Mouse (Mus musculus) lung, embryonic 14.5 days (tissue): Measurements from ENCODE around the gene Gnas. TPM values are rescaled to one million over a fixed set of nuclear protein-coding genes. Genes with fewer than 3 reads are reported as not detected.

Source experiments
- ATAC-seq: fragments of 200-750 bp; cut with Nextera tagmentation; 2 replicates; pipeline ENCODE4 v1.8.0; 2017; ENCODE audit warnings: mild to moderate bottlenecking, moderate TSS enrichment, moderate library complexity; ENCODE audit not compliant: insufficient read depth
- DNase-seq: peaks from one replicate; pipeline ENCODE4 v3.0.0-alpha.2; 2015
- H3K27ac ChIP-seq: fragments of 300-500 bp; sonication (generic); 2 replicates; pipeline ENCODE4 v1.5.1; 2014; ENCODE audit warnings: low read depth, mild to moderate bottlenecking, moderate library complexity
- H3K27me3 ChIP-seq: fragments of 300-500 bp; sonication (generic); 2 replicates; pipeline ENCODE4 v1.6.1; 2014; ENCODE audit warnings: low read length, control low read depth; ENCODE audit not compliant: insufficient read depth
- H3K36me3 ChIP-seq: fragments of 300-500 bp; sonication (generic); 2 replicates; pipeline ENCODE4 v1.6.1; 2014; ENCODE audit warnings: control low read depth; ENCODE audit not compliant: insufficient read depth
- H3K4me1 ChIP-seq: fragments of 300-500 bp; sonication (generic); 2 replicates; pipeline ENCODE4 v1.6.1; 2014; ENCODE audit warnings: antibody characterized with exemption, control low read depth; ENCODE audit not compliant: insufficient read depth
- H3K4me2 ChIP-seq: fragments of 300-500 bp; sonication (generic); 2 replicates; pipeline ENCODE4 v1.6.1; 2014; ENCODE audit warnings: mild to moderate bottlenecking
- H3K4me3 ChIP-seq: fragments of 300-500 bp; sonication (generic); 2 replicates; pipeline ENCODE4 v1.5.1; 2014; ENCODE audit warnings: low read depth, low read length
- H3K9ac ChIP-seq: fragments of 300-500 bp; sonication (generic); 2 replicates; pipeline ENCODE4 v1.6.1; 2014
- H3K9me3 ChIP-seq: fragments of 300-500 bp; sonication (generic); 2 replicates; pipeline ENCODE4 v1.6.1; 2016; ENCODE audit warnings: low read depth, low read length, control low read depth
- CTCF ChIP-seq: IDR thresholded peaks from 2 replicates; pipeline ENCODE4 v1.5.1; 2016; ENCODE audit warnings: antibody characterized with exemption, low read depth
- WGBS: fragments of 180-500 bp; shearing (Covaris S2); extraction: QIAGEN DNeasy Blood & Tissue Kit; methylation state at CpG from one replicate; pipeline ENCODE4 v1.1.7; 2014; 5-methylcytosine and 5-hydroxymethylcytosine counted together
- polyA plus RNA-seq: library from polyadenylated mRNA; unstranded; fragments of >200 nt; fragmentation: Nextera tagmentation; extraction: Ambion mirVana; gene quantifications from 2 replicates; pipeline ENCODE4 v1.2.1, GENCODE M21; 2014

Gene Gnas
- polyA plus RNA-seq, 1 experiment from 2014 or later: 2,011 TPM

DNA sequence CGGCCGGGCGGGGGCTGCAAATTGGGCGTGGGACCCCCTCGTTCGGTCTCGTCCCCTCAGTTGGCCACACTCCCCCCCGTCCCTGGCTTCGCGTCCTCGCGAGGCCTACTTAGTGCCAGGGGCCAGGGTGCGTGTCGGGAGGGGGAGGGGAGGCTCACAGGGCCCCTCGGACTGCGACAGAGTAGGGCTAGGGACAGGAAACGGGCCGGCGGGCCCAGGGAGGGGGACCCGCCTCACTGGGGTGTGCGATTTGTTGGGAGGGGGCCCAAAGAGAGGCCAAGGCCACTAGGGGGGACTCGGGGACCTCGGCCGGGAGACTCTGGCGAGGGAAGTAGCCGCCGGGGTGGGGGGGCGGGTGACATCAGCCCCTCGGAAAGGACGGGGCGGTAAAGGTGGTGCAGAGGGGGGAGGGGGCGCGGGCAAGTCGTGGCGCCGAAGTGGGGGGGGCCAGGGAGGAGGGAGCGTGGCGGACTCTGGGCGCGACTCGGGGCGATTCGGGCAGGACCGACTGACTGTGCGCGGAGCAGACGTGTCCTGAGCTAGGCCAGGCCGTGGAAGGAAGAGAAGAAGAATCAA lies 46.6 kb downstream of the Gnas start:
- peaks cover 11% of the 10 kb centered on the region for H3K4me1 ChIP-seq
- H3K36me3 ChIP-seq: peaks cover 17% of the 10 kb centered on the region
- peaks cover 12% of the 10 kb centered on the region; the same call in 1 of the 2 replicates for H3K9me3 ChIP-seq
- 2% methylated on average over 47 of the region's 48 CpGs for WGBS
- H3K4me2 ChIP-seq: peak overlapping the region; percentile 76
- peak; percentile 45 for TF ChIP-seq CTCF
- ATAC-seq (peak; percentile 63), DNase-seq (peak; percentile 74)
- H3K27me3 ChIP-seq: no peaks in the 10 kb centered on the region
- peak overlapping the region; percentile 100 for H3K27ac ChIP-seq
- peak overlapping the region; percentile 96 for H3K4me3 ChIP-seq
- H3K9ac ChIP-seq: peak overlapping the region; percentile 99

DNA sequence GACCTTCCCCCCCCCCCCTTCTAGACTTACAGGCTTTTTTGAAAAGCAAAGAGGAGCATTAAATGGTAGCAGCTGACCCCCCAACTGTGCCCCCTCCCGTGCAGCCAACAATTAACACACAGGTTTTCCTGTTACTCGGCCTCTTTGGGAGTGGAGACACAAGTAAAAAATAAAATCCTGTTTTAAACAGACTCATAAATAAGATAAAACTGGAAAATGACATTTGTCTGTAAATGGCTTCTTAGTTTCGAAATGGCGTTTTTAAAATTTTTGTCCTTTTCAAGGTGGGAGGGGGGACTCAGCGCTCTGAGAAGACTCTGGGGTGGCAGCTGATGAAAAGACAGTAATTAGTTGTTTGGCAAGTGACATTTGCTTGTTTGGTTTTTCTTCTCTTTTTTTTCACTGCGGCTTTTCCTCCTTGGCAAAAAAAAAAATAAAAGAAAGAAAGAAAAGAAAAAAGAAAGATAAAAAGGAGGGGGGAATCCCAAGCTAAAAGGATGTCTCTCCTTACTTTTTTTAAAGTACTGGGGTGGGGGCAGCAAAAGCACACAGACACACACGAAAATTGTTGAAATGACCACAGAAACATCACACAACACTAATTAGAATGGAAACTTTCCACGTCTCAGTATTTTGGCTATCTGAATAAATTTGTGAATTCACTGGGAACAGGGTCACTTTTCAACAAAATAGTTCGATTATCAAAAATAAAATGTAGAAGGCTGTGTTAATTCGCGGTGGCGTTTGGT lies 47.3 kb downstream of the Gnas start:
- ATAC-seq (no peak), DNase-seq (peak; percentile 70)
- H3K36me3 ChIP-seq: peaks cover 24% of the 10 kb centered on the region
- peak overlapping the region; percentile 100 for H3K27ac ChIP-seq
- H3K27me3 ChIP-seq: no peaks in the 10 kb centered on the region
- H3K9me3 ChIP-seq: peaks cover 12% of the 10 kb centered on the region; the same call in 1 of the 2 replicates
- H3K4me1 ChIP-seq: peaks cover 11% of the 10 kb centered on the region
- peak overlapping the region; percentile 99 for H3K9ac ChIP-seq
- WGBS: 11% methylated on average over 12 of the region's 12 CpGs
- TF ChIP-seq CTCF: no peak
- peak overlapping the region; percentile 96 for H3K4me3 ChIP-seq
- peak overlapping the region; percentile 76 for H3K4me2 ChIP-seq

DNA sequence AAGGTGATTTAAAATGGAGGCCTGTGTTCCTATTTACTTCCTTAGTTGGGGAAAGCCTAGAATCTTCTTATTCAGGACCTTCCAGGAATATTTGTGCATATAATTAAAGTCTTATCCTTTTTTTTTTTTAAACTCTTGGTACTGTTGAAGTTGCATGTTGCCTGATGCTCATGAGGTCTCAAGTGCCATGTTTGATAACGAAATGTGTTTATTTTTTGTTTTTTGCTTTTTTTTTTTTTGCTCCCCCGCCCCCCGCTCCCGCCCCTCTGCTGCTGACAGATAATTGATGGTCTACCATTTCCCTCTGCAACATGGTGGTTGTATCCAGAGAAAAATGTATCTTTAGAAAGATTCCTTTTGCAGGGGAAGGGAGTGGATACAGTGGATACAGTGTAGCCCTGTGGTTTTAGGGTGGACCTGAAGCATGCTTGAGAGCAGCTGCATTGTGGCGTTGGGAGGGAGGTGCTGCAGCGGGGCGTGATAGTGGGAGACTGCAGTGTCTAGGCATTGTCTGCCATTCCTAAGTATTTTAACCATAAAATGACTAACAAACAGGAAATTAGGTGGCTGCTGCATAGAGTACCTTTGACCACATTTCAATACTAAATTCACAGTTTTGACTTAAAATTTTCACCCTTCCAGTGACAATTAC lies 49.2 kb downstream of the Gnas start:
- no peak for TF ChIP-seq CTCF
- Histone ChIP-seq H3K9ac (no peak overlapping the region; the same call in 1 of the 2 replicates), H3K4me2 (peak overlapping the region; percentile 76), H3K27ac (no peak overlapping the region), H3K36me3 (peaks cover 34% of the 10 kb centered on the region), H3K9me3 (peaks cover 5% of the 10 kb centered on the region; the same call in 1 of the 2 replicates), H3K27me3 (no peaks in the 10 kb centered on the region), H3K4me1 (peaks cover 14% of the 10 kb centered on the region), H3K4me3 (peak overlapping the region; percentile 96; the same call in 1 of the 2 replicates)
- 20% methylated on average over 7 of the region's 7 CpGs for WGBS
- ATAC-seq (no peak), DNase-seq (no peak)

- H3K9me3 ChIP-seq: no peaks in the 10 kb centered on the region
- H3K27me3 ChIP-seq: no peaks in the 10 kb centered on the region
- H3K4me2 ChIP-seq: peak overlapping the region; percentile 76
- peaks cover 38% of the 10 kb centered on the region for H3K36me3 ChIP-seq
- 61% methylated on average over 10 of the region's 10 CpGs for WGBS
- no peak overlapping the region for H3K27ac ChIP-seq
- H3K9ac ChIP-seq: 0 out of 2 replicates have a peak overlapping the region, but pooled peaks have one; percentile 21
- peaks cover 14% of the 10 kb centered on the region for H3K4me1 ChIP-seq
- no peak overlapping the region for H3K4me3 ChIP-seq
- TF ChIP-seq CTCF: no peak
- no peak for DNase-seq
- no peak for ATAC-seq
Measured at GRCm38 (mm10) chr2:174334415-174334814, 50.3 kb downstream of the Gnas start.

DNA sequence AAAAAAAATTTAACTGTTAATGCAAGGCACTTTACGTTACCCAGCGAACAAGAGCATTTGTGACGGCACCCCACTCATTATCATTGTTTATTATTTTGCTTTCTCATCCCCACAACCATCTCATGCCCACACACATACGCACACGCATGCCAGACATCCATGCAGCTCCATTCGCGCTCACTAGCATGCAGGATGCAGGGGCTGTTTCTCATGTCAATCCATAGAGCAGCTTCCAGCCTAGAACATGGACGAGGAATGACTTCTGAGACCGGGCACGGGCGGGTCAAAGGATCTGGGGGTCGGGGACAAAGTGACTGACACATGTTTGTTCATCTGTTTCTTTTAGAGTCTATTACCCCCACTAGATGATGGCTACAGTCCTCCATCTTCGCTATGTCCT lies 53.2 kb downstream of the Gnas start:
- ATAC-seq: no peak
- WGBS: 73% methylated on average over 13 of the region's 13 CpGs
- Histone ChIP-seq H3K27me3 (no peaks in the 10 kb centered on the region), H3K36me3 (peaks cover 52% of the 10 kb centered on the region), H3K9ac (no peak overlapping the region), H3K27ac (no peak overlapping the region), H3K4me2 (no peak overlapping the region), H3K9me3 (no peaks in the 10 kb centered on the region), H3K4me3 (no peak overlapping the region), H3K4me1 (peaks cover 25% of the 10 kb centered on the region)
- no peak for TF ChIP-seq CTCF
- DNase-seq: no peak

GRCm38 (mm10) chr2:174339701-174340100 lies 55.6 kb downstream of the Gnas start:
- Histone ChIP-seq H3K4me1 (peaks cover 35% of the 10 kb centered on the region), H3K27ac (no peak overlapping the region), H3K9ac (no peak overlapping the region), H3K27me3 (no peaks in the 10 kb centered on the region), H3K4me3 (no peak overlapping the region), H3K36me3 (peaks cover 60% of the 10 kb centered on the region), H3K9me3 (no peaks in the 10 kb centered on the region), H3K4me2 (no peak overlapping the region)
- TF ChIP-seq CTCF: no peak
- 100% methylated on average over 1 of the region's 1 CpGs for WGBS
- DNase-seq: no peak
- ATAC-seq: no peak
